Mouse (Mus musculus): ENCODE measurements around the gene Acvr1.

Gene Acvr1

DNA sequence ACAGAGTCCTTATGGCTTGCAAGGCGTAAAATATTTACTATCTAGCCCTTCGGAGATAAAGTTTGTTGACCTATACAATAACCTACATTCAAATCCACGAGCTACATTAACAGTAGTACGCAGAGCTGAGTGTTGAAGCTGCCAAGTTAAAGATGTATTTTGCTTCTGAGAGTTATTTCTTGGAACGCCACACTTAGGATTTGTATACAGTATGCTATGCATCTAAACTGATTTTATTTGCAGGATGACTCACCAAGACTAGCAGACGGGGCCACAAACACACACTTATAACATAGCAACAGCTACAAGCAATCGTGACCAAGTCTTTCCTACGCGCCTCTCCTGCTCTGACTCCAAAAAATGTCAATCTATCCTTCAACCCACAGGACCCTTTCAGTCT, 46.2 kb downstream of the Acvr1 start:
- no peak for DNase-seq (ENCODE audit: low read depth, low spot score)

- DNase-seq (ENCODE audit: low read depth, low spot score) = no peak
Measured at GRCm38 (mm10) chr2:58518517-58518916, 48.4 kb downstream of the Acvr1 start.

DNA sequence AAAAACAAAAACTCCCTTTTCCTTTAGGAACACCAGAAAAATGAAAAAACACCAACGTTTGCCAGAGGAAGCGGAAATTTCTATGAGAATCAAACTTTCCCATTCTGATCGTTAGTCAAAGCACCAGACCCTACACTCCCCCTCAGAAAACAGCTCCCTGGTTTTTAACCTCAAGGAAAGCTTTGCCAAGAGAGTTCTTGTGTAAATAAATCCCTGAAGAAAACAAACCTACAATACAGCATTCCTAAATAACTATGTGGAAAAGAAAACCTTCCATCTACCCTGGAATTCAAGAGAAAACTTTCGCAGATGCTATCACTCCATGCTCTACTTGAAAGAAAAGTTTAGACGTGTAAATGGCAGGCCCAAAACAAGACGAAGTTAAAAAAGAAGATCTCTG, 50.0 kb downstream of the Acvr1 start:
- no peak for DNase-seq (ENCODE audit: low read depth, low spot score)

DNA sequence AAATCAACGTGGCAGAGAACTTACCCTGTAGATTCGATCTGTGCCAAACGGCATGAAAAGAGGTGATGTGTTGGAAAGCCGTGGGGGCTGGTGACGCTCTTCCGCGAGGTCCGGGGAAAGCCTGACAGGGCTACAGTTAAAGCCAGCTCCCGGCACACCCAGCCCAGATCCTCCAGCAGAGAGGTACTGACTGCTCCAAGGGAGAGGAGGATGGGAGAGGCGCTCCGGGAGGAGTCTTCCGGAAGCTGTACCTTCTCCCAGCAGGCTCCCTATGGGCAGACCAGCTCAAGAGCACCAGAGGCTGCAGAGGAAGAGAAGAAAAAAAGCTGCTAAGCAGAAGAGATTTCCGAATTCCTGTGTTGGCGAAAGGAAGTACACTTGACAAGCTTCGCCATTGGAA, 51.0 kb downstream of the Acvr1 start:
- DNase-seq (ENCODE audit: low read depth, low spot score) = no peak

DNA sequence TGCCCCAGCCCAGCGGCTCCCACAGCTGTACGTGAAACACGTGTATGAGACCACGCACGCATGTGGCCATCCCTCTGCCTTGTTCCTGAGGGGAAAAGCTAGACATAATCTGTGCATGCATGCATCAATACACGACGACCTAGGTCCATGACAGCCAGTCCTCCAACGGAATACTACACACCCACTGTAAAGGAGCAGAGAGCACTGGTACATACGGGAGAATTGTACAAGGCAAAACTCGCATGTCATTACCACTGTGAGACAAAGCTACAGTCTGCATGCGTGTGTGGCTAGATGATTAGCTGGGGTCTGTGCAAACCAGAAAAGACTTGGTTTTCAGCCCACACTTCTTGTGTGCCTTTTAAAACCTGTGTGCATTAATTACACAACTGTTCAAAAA, 52.5 kb downstream of the Acvr1 start:
- no peak for DNase-seq (ENCODE audit: low read depth, low spot score)

DNA sequence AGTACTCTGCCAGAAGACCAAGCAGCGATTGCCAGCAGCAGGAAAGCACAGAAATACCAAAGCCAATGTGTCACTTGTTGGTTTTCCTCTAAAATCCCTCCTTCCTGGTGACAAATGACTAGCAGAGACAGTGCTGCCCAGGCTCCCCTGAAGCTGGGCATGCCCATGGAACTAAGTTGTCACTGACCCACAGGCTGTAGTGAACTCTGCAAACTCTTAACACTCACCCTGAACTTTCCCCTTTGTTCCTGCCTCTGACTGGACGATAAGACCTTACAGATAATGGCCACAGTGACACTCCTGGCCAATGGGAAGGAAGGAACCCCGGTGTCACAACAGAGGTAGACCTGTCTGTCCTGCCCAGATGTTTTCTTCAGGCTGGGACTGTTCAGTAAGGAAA, 53.7 kb downstream of the Acvr1 start:
- peak; percentile 41 for DNase-seq (ENCODE audit: low read depth, low spot score)

DNA sequence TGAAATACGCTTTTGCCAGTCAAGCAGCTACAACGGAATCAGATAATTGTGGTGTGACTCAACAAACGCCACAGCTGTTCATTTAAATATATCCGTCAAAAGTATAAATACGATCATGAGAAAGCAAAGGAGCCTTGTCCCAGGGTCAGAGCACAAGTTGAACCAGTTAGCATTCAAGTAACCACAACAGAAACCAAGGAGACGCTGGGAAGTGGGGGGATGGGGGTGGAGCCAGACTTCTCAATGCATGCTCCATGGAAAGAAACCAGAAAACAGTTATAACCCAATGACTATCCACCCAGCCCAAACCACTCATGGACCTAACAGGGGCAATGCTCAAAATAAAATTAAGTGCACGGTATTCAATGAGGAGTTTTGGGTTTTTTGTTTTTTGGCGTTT, 56.8 kb downstream of the Acvr1 start:
- DNase-seq (ENCODE audit: low read depth, low spot score) = no peak

DNA sequence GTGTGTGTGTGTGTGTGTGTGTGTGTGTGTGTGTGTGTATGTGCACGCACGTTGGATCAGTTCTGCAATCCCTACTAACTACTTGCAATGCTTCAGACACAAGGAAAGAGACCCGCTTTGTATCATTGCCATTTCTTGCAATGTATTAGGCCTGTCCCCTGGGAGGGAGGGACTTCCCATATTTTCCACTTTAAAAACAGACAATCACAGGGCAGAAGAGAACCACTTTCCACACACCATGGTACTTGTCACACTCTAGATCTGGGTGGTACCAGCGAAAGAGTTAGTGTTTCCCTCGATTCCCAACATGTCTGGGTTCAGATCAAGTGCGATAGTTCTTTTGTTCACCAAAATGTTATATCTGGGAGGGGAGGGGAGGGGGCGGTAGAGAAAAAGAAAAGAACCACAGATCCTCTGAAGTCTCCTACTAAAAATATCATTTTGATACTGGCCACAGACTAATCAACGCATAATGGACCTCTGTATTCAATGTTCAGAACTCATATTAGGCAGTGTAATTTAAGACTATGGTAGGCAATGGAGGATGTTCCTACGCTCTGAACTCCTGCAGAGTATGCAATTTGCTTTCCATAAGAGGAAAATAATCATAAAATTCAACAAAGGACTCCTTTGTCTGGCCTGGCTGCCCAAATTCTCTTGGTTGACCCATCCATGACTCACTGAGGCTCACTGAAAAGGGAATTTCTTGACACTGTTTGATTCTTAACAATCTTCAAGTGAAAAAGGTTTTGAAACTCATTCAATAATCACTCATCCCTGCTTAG, 61.5 kb downstream of the Acvr1 start:
- peak; percentile 91 for DNase-seq (ENCODE audit: low read depth, low spot score)

- no peak for DNase-seq (ENCODE audit: low read depth, low spot score)
Measured at GRCm38 (mm10) chr2:58496647-58497410, 70.1 kb downstream of the Acvr1 start.

- no peak for DNase-seq (ENCODE audit: low read depth, low spot score)
Measured at GRCm38 (mm10) chr2:58495271-58495670, 71.7 kb downstream of the Acvr1 start.

- no peak for DNase-seq (ENCODE audit: low read depth, low spot score)
Measured at GRCm38 (mm10) chr2:58493685-58494635, 73.0 kb downstream of the Acvr1 start.

- DNase-seq (ENCODE audit: low read depth, low spot score) = no peak
Measured at GRCm38 (mm10) chr2:58489275-58489674, 77.7 kb downstream of the Acvr1 start.

- no peak for DNase-seq (ENCODE audit: low read depth, low spot score)
Measured at GRCm38 (mm10) chr2:58488404-58488803, 78.6 kb downstream of the Acvr1 start.

DNA sequence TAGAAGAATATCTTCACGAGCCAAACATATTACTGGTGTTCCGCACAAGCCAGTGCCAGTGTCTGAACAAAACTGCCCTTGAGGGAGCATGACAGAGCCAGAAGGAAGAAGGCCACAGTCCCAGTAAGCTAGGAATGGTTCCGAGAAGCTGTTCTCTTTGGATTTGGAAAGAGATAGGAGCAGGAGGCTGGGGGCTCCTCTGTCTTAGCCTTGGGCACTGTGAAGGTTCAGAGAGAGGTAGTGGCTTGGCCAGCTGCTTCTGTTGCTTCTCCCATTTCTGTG, 79.7 kb downstream of the Acvr1 start:
- no peak for DNase-seq (ENCODE audit: low read depth, low spot score)

DNA sequence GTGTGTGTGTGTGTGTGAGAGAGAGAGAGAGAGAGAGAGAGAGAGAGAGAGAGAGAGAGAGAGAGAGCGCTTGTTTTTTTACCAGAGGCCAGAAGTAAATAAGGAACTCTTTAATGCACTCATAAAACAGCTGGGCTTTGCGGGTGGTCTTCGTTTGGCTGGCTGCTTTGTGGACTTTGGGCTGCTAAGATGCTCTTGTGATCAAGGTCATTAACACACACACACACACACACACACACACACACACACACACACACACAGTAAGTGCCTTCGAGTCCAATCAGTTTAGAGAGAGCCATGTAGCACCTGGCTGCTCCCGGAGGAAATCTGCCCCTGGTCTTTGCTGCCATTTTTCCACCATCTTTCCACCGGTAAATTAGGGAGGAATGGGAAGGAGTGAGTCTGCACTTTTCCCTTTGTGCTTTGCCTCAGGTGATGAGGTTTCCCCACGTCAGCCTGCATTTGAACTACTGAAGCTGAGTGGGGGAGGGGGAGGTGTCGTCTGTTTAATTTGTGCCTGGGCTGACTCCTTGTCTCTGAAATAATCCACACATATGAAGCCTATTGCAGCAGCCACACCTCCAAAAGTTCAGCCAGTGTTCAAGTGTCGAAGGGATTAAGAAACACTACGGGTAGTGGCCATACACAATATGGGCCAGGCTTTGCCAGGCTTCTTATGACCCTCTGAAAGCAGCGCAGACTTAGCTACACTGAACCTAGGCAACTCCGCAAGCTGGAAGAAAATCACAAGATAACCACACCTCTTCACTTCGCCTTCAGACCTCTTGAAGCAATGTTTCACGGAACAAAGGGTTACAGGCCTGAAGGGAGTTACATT, 80.3 kb downstream of the Acvr1 start:
- DNase-seq (ENCODE audit: low read depth, low spot score) = no peak

GRCm38 (mm10) chr2:58485683-58486082, 81.3 kb downstream of the Acvr1 start:
- DNase-seq (ENCODE audit: low read depth, low spot score) = peak; percentile 45

DNA sequence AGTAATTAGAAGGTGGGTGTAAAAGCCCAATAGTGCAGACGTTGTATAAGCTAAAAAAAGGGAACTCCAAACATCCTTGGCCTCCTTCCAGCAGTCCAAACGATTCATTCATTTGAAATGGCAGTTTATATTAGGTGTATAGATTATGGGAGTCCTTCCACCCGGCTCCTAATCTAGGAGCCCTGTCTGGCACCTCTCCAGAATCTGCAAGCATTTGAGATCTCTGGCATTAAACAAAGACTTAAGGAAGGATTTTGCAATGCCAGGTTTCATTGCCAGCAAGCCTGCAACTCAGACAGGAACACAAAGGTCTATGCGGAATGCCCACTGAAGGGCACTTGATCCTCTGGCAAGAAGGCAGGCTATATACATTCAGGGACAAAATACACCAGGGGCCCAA, 81.8 kb downstream of the Acvr1 start:
- peak; percentile 38 for DNase-seq (ENCODE audit: low read depth, low spot score)

- no peak for DNase-seq (ENCODE audit: low read depth, low spot score)
Measured at GRCm38 (mm10) chr2:58484284-58484965, 82.5 kb downstream of the Acvr1 start.

DNA sequence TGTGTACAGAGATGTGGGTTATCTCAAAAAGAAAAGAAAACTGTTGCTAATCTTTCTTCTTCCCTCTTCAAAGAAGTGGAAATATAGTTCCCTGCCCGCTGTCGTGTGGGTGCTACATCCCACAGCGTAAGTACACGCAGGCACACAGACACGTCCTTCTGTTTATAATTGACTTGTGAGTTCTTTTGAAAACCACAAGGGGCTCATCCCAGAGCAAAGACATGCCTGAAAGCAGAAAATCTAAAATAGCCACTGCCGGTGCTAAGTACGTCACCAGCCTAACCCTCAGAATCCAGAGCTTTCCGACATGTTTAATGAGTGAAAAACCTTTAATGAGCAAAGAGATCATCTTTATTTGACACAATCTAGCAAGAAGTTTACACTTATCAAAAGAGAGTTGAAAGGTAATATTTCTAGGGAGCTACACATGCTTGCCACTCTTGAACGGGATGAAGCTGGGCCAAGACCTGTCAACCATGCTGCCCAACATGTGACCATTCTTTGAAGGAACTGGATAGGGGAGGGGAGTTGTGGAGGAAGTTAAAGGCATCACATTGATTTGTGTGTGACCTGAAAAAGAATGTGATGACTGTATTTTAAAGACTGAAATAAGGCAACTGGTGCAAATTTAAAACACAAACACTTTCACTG, 85.4 kb downstream of the Acvr1 start:
- DNase-seq (ENCODE audit: low read depth, low spot score) = no peak

- DNase-seq (ENCODE audit: low read depth, low spot score) = no peak
Measured at GRCm38 (mm10) chr2:58480764-58481163, 86.2 kb downstream of the Acvr1 start.

All from 3T3-L1 (cell line).